Mouse (Mus musculus) kidney, adult 2 months (tissue): Measurements from ENCODE around the gene Lrp2.

Experiments
- CTCF ChIP-seq: fragments of 200-500 bp; conservative IDR thresholded peaks from 2 replicates; pipeline ENCODE4 v1.5.1; 2011; ENCODE audit warnings: low read depth, mild to moderate bottlenecking, control low read depth, low read length, moderate library complexity, mixed read lengths; ENCODE audit not compliant: insufficient read depth, insufficient read length
- POLR2A ChIP-seq: fragments of 200-500 bp; IDR thresholded peaks from one replicate; pipeline ENCODE4 v1.6.1; 2011; ENCODE audit warnings: low read depth, low read length, control low read depth

- no peak for TF ChIP-seq POLR2A
- TF ChIP-seq CTCF, result no peak
Observed at GRCm38 (mm10) chr2:69630792-69631191, 44.9 kb upstream of the Lrp2 start.
